Mouse (Mus musculus): Measurements from ENCODE around the gene Id3.

Gene Id3

GRCm38 (mm10) chr4:136177612-136178474 is 34.5 kb downstream of the Id3 start:
- peak; percentile 97 to 98 for DNase-seq (ENCODE audit: low spot score in 2 of 2)

GRCm38 (mm10) chr4:136178475-136178921 is 35.2 kb downstream of the Id3 start:
- peak in 1 of 2 experiments; percentile 81 for DNase-seq (ENCODE audit: low spot score in 2 of 2)

GRCm38 (mm10) chr4:136179456-136179855 is 36.2 kb downstream of the Id3 start:
- no peak for DNase-seq (ENCODE audit: low spot score in 2 of 2)

GRCm38 (mm10) chr4:136179998-136180397 is 36.7 kb downstream of the Id3 start:
- peak; percentile 95 to 99 for DNase-seq (ENCODE audit: low spot score in 2 of 2)

- peak; percentile 88 to 90 for DNase-seq (ENCODE audit: low spot score in 2 of 2)
Observed at GRCm38 (mm10) chr4:136180408-136181330, 37.4 kb downstream of the Id3 start.

- DNase-seq (ENCODE audit: low spot score in 2 of 2): no peak
Observed at GRCm38 (mm10) chr4:136181367-136181766, 38.1 kb downstream of the Id3 start.

- DNase-seq (ENCODE audit: low spot score in 2 of 2): no peak
Observed at GRCm38 (mm10) chr4:136185375-136185774, 42.1 kb downstream of the Id3 start.

- no peak for DNase-seq (ENCODE audit: low spot score in 2 of 2)
Observed at GRCm38 (mm10) chr4:136186315-136186714, 43.0 kb downstream of the Id3 start.

- no peak for DNase-seq (ENCODE audit: low spot score in 2 of 2)
Observed at GRCm38 (mm10) chr4:136186739-136187472, 43.6 kb downstream of the Id3 start.

GRCm38 (mm10) chr4:136188973-136189737 is 45.9 kb downstream of the Id3 start:
- peak in 1 of 2 experiments; percentile 69 for DNase-seq (ENCODE audit: low spot score in 2 of 2)

GRCm38 (mm10) chr4:136189912-136190311 is 46.6 kb downstream of the Id3 start:
- peak; percentile 84 to 88 for DNase-seq (ENCODE audit: low spot score in 2 of 2)

GRCm38 (mm10) chr4:136193571-136193970 is 50.3 kb downstream of the Id3 start:
- no peak for DNase-seq (ENCODE audit: low spot score in 2 of 2)

- DNase-seq (ENCODE audit: low spot score in 2 of 2): no peak
Observed at GRCm38 (mm10) chr4:136195029-136195428, 51.7 kb downstream of the Id3 start.
